Mouse (Mus musculus) right cerebral cortex, postnatal 14 days (tissue): ENCODE measurements around the gene Snx32.
"Not testable (repeated sequence)": the region's sequence is repeated elsewhere in the genome, so short reads cannot be mapped to it uniquely, and the experiment has no call there.

Source experiments
- DNase-seq: peaks from one replicate; pipeline ENCODE4 v3.0.0; 2022

Gene Snx32

DNA sequence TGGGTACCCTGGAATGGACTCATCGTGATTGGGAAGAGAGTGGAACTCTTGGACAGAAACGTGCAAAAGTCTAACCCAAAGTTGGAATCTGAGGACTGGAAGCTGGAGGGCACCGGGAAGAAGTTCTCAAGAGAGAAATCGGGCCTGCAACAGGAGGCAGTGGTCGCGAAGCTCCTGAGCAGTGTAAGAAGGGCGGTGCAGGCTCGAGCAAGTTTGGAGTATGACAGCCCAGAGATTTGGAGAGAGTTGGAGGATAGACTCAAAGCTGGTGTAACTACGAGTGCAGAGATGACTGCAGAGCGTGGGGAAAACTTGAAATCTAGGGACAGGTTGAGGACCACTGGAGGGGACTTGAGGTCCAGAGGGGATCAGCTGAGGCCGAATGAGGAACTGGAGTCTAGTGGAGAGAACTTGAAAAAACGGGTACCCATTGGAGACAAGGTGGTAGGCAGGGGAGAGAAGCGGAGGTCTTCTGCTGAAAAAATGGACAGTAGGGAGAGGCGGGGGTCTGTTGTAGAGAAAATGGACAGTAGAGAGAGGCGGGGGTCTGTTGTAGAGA, 815 bp upstream of the Snx32 start:
- DNase-seq, result no peak

DNA sequence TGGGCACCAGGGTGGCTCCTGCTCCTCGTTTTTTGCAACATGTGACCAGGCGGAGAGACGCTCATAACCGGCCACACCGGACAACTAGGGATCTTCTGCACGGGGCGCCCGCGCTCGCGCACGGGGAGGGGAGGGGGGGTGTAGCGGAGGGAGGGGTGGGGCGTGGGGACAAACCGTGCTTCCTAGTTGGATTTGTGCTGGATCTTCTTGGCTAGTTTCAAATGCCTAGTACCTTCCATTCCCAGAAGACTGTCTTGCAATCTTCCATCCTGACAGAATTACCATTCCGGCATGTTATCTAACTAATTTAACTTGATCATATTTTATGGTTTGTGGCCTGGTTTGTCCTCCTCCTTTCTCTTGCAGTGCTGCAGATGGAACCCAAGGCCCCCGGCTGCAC, 6.7 kb downstream of the Snx32 start, which contains the start of gene 1700020D05Rik:
1700020D05Rik (minus strand) TSS at position 101 of the 400 bp plus-strand sequence.
- DNase-seq, result no peak

DNA sequence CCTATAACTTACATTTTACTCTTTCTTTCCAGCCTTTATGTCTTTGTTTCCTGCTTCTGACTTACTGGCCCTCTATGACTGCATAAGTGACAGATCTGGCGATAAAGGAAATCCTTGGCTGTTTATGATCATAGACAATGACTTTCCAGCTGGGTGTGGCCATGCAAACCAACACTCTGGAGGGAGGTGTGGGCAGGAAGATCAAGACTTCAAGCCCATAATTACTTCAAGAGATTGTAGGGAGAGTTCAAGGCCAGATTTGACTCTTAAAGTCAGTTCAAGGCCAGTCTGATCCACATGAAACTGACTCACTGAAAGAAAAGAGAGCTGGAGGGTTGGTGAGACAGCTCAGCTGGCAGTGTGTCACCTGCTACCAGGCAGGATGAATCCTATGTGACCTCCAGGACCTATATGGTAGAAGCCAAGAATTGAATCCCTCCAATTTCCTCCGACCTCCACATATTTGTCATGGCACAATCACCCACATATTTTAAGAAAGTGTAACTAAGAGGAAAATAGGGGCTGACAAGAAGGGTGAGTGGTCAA, 9.9 kb downstream of the Snx32 start:
- no peak for DNase-seq

GRCm38 (mm10) chr19:5496052-5496370, 14.3 kb downstream of the Snx32 start:
- no peak for DNase-seq

GRCm38 (mm10) chr19:5495353-5496051, 14.8 kb downstream of the Snx32 start:
- no peak for DNase-seq

DNA sequence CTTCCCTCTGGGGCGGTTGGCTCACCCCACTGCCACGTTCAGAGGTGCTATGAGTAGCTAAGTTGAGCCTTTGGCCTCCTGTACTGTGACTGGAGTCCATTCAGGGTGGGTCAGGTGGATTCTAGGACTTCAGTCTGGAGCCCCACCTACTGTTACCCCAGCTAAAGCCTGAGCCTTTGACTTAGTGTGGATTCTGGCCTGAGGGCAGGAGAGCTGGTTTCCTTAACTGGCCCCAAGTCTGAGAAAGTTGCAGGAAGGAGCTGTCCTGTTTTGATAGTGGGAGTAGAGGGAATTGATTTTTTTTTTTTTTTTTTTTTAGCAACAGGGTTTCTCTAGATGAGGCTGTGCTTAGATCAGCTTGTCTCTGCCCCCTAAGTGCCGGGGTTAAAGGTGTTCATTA, 16.0 kb downstream of the Snx32 start:
- DNase-seq, result no peak

DNA sequence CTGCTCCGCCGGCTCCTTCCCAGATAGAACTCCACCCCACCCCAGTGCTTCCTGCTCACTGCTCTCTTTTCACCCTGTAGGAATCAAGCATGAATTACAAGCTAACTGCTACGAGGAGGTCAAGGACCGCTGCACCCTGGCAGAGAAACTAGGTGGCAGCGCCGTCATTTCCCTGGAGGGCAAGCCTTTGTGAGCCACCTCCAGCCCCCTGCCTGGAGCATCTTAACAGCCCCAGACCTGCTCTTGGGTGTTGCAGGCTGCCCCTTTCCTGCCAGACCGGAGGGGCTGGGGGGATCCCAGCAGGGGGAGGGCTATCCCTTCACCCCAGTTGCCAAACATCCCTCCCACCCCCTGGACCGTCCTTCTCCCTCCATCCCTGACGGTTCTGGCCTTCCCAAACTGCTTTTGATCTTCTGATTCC, 17.0 kb downstream of the Snx32 start:
- DNase-seq, result not testable (repeated sequence)

- no peak for DNase-seq
These were observed 17.7 kb downstream of the Snx32 start for GRCm38 (mm10) chr19:5492641-5493040.

DNA sequence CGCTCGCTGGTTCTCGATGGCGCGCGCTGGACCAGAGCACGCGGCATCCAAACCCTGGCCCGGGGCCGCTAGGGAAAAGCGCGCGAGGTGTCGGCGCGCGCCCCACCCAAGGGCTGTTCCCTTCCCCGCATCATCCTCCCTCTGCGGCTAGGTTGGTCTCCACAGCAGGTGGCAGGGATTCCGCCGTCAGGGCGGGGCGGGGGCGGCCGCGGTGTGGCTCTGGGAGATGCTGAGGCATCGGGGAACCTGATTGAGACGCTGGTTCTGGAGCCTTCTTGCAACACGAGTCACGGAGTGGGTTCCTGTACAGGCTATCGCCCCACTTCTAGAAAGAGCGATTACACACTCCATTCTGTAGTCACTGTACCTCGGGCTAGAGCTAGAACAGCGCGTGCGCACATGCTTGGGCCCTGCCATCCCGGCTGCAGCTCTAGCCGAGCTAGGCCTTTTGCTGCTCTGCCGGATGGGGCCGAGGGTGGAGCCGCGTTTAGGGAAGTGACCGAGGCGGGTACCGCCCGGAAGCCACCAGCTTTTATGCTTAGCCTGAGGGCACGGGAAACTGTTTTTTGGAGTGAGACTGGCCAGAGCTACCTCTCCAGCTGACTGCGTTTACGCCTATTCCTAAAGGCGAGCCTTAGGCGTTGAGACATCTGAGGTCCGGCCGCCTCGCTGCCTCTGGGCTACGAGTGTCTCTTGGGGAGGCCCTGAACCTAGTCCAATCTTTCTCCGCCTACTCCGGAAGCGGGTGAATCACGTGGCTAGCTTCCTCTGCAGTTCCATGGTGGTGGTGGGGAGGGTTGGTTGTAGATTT, 19.2 kb downstream of the Snx32 start:
- DNase-seq, result peak; percentile 68

- peak; percentile 93 for DNase-seq
These were observed 19.9 kb downstream of the Snx32 start, which contains the start of gene Cfl1 for GRCm38 (mm10) chr19:5490313-5490897. Gene Cfl1 (plus strand): TSS chr19:5490455.

- peak; percentile 2 for DNase-seq
These were observed 20.6 kb downstream of the Snx32 start for GRCm38 (mm10) chr19:5489721-5490120.

DNA sequence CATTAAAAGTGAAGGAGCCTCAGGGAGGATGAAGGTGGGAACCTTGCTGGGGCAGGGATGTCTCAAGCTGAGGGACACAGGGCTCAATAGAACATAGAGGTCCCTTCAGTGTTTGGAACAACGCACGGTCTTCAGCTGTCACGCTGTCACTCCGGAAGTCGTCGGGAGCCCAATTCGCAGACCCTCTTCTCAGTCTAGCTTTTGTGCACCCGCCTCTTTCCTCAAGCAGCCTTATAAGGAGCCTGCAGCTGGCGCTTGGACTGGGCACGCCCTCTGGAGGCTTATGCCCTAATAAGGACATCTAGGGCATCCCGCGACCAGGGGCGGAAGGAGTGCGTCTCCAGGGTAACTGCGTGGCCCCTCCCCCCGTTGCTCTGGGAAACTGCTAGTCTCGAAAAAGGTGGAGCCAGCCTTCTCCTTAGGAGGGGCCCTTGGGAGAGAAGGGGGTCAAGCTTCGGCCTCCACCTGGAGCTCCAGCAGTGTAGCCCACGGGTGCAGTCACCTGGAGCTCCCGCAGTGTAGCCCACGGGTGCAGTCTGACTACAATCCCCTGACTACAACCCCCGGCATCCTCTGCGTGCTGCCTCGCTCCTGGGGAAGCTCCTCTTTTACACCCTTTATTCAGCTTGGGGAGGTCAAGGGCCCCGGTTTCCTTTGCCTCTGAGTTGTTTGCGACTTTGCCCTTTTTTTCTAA, 21.3 kb downstream of the Snx32 start:
- DNase-seq, result peak; percentile 98

DNA sequence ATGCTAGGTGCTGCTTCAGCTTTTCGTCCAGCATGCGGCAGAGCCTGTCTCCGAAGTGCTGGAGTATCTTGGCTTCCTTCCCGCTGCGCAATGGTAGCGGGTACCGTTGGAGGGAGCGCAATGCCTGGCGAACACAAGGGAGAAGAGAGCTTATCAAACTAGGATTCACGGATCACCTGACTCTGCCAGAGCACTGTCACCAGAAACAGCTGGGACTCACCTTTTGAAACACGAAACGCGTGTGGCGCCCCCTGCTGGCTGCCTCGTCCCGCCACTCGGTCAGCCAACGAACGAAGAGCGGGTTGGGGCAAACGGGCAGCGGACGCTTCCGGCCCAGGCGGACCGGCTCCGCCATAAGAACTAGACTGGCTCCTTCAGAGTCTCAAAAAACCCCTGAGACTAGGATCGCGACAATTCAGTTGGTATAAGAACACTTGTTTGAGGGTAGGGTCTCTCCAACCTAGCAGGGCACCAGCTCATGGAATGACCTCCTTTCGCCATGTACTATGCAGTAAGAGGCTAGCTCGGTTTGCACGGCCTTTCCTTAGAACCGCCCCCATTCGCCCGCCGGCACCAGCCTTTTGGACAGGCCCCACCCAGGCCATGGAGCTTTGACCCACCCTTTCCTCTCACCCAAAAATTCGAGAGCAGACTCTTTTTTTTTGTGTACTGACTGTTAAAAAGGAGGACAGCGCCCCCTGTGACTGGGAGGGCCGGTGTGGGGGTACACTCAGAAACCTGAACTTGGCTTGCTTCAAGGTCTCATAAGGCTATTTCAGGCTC, 22.4 kb downstream of the Snx32 start, which contains the start of gene Mus81:
Mus81 (minus strand) TSS at position 635 of the 783 bp plus-strand sequence.
- DNase-seq, result peak; percentile 97

- peak; percentile 3 for DNase-seq
These were observed 23.6 kb downstream of the Snx32 start for GRCm38 (mm10) chr19:5486771-5487170.

- no peak for DNase-seq
These were observed 24.1 kb downstream of the Snx32 start for GRCm38 (mm10) chr19:5486286-5486685.

DNA sequence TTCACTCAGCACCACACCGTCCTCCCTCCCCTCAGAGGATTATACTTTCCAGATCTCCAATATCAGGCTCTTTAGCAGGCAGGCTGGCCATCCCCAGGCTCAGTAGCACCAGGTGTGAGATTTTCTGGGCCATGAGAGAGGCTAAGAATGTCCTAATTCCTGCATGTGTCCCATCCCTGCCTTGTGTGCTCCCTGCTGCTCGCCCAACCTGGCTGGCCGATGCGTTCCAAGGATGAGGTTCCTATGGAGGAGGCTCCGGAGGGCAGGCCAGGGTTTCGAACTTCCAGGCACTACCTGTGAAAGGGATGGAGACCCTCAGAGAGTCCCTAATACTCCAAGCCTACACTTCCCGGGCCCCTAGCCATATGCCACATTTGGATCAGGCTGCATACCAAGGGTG, 24.5 kb downstream of the Snx32 start:
- DNase-seq, result no peak

GRCm38 (mm10) chr19:5485371-5485770, 25.0 kb downstream of the Snx32 start:
- no peak for DNase-seq

GRCm38 (mm10) chr19:5484496-5484895, 25.8 kb downstream of the Snx32 start:
- no peak for DNase-seq

DNA sequence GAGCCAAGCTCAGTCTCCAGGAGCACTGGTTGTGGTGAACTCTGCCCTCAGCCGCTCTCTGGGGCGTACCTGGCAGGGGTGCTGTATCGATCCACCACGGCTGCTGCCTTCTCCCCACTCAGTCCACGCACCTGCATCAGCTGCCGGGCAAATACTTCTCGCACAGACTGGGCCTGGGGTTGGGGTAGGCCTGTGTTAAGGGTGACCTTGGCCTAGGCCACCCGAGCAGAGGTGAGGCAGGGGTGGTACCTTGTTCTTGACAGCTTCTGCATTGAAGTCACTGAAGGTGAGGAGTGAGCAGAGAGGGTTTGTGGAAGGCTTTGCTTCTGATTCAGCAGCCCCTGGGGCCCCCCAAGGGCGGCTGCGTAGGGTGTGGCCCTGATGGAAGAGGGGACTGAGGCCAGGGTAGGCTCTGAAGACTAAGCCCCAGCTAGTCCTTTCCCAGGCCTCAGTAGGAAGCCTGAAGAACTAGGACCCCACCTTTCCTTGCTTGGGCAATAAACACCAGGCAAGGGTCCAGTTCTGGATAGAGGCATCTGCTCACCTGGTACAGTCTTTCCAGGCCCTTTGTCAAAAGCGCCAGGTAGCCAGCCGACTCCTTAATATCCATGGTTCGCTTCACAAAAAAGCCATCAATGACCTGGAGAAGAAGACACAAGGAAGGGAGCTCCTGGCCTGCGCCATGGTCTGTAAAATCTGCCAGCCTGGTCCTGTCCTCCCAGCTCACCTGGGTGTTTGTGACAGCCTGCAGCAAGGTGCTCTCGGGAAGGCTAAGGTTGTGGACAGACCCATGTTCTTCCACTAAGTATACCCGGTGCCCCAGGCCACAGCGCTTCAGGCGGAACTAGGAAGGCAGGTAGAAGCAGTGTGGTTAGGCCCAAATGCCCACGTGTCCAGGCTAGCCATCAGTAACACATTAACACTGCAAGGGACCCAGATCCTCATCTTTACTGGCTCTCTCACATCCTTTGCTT, 26.7 kb downstream of the Snx32 start:
- peak; percentile 22 for DNase-seq

GRCm38 (mm10) chr19:5481398-5481797, 28.9 kb downstream of the Snx32 start:
- DNase-seq, result no peak
